Mouse (Mus musculus): ENCODE results near the gene Frat2. TPM values are rescaled to one million over a fixed set of nuclear protein-coding genes. Genes with fewer than 3 reads are reported as not detected.
"Not testable (repeated sequence)": the region's sequence is repeated elsewhere in the genome, so short reads cannot be mapped to it uniquely, and the experiment has no call there.

Gene Frat2
- polyA plus RNA-seq, 1 experiment, result 5.8 TPM

GRCm38 (mm10) chr19:41869296-41869695 is 21.4 kb upstream of the Frat2 start:
- Histone ChIP-seq H3K4me1 (ENCODE audit: control insufficient read depth, insufficient read depth, low read length) (peaks cover 7% of the 10 kb centered on the region; the same call in 1 of the 2 replicates), H3K4me3 (ENCODE audit: insufficient read depth, low read length) (no peak overlapping the region), H3K27ac (ENCODE audit: insufficient read depth, low read length) (no peak overlapping the region)
- TF ChIP-seq POLR2A (IDR thresholded peaks at IDR 0.05; ENCODE audit: extremely low read depth, insufficient read depth, low read length) (no peak), CTCF (IDR thresholded peaks at IDR 0.05; ENCODE audit: extremely low read depth, insufficient read depth, low read length) (no peak)

- Histone ChIP-seq H3K4me3 (ENCODE audit: insufficient read depth, low read length) (no peak overlapping the region), H3K27ac (ENCODE audit: insufficient read depth, low read length) (no peak overlapping the region), H3K4me1 (ENCODE audit: control insufficient read depth, insufficient read depth, low read length) (peaks cover under 1% of the 10 kb centered on the region; the same call in 1 of the 2 replicates)
- no peak for TF ChIP-seq CTCF (IDR thresholded peaks at IDR 0.05; ENCODE audit: extremely low read depth, insufficient read depth, low read length)
- TF ChIP-seq POLR2A (IDR thresholded peaks at IDR 0.05; ENCODE audit: extremely low read depth, insufficient read depth, low read length), result no peak
Measured at GRCm38 (mm10) chr19:41866707-41867106, 18.8 kb upstream of the Frat2 start.

DNA sequence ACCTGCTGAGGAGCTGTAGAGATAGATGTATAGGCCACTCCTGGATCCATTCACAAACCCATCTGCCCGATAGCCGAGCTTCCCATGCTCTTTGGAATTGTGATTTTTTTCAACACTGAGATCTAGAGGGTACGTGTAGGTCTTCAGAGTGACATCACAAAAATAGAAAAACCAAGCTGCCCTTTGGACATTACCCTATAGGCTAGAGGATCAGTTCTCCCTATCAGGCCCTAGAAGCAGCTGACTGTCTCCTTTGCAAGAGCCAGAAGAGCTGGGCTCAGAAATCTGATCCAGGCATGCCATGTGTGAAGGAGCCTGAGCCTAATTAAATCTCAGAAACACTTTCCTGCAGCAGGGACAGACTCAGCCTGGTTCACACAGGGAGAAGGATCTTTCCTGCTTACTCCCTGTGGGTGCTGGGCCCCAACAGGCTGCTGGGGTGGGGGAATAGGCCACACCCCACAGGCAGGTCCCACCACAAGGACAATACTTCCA is 9.9 kb upstream of the Frat2 start:
- no peaks in the 10 kb centered on the region for H3K4me1 ChIP-seq (ENCODE audit: control insufficient read depth, insufficient read depth, low read length)
- no peak overlapping the region for H3K27ac ChIP-seq (ENCODE audit: insufficient read depth, low read length)
- H3K4me3 ChIP-seq (ENCODE audit: insufficient read depth, low read length), result no peak overlapping the region
- TF ChIP-seq POLR2A (IDR thresholded peaks at IDR 0.05; ENCODE audit: extremely low read depth, insufficient read depth, low read length) (no peak), CTCF (IDR thresholded peaks at IDR 0.05; ENCODE audit: extremely low read depth, insufficient read depth, low read length) (no peak)

DNA sequence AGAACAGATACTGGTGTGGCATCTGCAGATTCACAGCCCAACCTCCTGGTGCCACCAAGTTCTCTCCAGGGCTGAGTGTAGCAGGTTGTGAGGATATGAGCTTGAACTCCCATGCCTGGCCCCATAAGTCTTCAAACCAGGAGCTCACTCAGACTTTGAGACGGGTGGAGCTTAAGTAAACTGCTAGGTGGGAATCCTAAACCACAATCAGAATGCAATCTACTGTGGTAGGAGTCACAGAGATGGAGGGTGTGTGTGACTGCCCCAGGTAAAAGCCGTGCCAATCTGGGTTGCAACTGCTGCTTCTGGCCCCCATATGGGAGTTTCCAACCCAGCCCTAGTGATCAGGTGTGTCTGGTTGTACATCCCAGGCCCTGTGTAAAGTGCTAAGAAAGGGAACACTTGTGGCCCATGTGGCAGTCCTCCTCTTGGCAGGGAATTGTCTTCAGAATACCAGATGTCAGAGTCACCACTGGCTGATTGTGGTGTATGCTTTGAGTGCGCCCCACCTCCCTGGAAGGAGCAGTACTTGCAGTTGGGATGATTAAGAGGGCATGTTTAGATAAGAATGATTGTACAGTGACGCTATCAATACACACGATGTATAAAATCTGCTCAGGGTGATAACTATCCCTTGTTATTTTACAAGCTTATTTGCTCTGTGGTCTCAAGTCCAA is 9.3 kb upstream of the Frat2 start:
- no peak for TF ChIP-seq CTCF (IDR thresholded peaks at IDR 0.05; ENCODE audit: extremely low read depth, insufficient read depth, low read length)
- no peak for TF ChIP-seq POLR2A (IDR thresholded peaks at IDR 0.05; ENCODE audit: extremely low read depth, insufficient read depth, low read length)
- Histone ChIP-seq H3K4me3 (ENCODE audit: insufficient read depth, low read length) (no peak overlapping the region), H3K4me1 (ENCODE audit: control insufficient read depth, insufficient read depth, low read length) (no peaks in the 10 kb centered on the region), H3K27ac (ENCODE audit: insufficient read depth, low read length) (no peak overlapping the region)

GRCm38 (mm10) chr19:41852423-41852822 is 4.5 kb upstream of the Frat2 start:
- Histone ChIP-seq H3K27ac (ENCODE audit: insufficient read depth, low read length) (no peak overlapping the region), H3K4me1 (ENCODE audit: control insufficient read depth, insufficient read depth, low read length) (no peaks in the 10 kb centered on the region), H3K4me3 (ENCODE audit: insufficient read depth, low read length) (no peak overlapping the region)
- TF ChIP-seq CTCF (IDR thresholded peaks at IDR 0.05; ENCODE audit: extremely low read depth, insufficient read depth, low read length) (no peak), POLR2A (IDR thresholded peaks at IDR 0.05; ENCODE audit: extremely low read depth, insufficient read depth, low read length) (no peak)

DNA sequence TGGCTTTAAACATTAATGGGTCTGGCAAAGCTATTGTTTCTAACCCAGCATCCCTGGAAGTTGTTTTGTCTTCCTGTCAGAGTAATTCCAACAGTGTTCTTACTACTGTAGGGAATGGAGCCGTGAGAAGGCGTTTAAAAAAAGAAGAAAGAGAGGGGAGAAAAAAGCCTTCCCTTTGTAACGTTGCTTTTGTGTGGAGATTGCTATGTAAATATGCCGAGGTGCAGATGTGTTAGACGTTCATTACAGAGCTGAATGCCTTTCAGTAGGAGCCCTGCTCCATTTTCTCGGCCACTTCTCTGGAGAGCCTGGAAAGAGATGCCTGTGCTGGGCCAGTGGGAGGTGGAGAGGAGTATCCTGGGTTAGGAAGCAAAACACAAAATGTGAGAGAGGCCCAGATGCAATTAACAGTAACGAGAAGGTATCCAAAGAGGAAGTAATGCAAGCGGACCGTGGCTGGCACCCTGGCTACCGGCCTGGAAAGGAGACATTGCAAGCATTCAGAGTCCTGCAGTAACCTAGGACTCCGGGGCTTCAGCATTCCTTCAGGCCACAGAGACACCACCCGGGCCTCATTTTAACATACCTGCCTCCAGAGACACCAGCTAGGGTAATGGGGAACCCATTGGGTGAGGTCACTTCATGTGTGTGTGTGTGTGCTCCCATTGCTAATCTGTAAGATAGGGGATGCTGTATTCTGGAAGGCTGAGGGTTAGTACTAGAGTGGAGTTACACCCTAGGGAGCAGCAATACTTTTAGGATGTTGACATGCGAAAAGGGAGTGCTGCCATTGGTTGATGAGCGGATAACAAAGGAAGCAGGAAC is 3.0 kb upstream of the Frat2 start:
- Histone ChIP-seq H3K27ac (ENCODE audit: insufficient read depth, low read length) (no peak overlapping the region), H3K4me1 (ENCODE audit: control insufficient read depth, insufficient read depth, low read length) (no peaks in the 10 kb centered on the region), H3K4me3 (ENCODE audit: insufficient read depth, low read length) (no peak overlapping the region)
- TF ChIP-seq CTCF (IDR thresholded peaks at IDR 0.05; ENCODE audit: extremely low read depth, insufficient read depth, low read length) (no peak), POLR2A (IDR thresholded peaks at IDR 0.05; ENCODE audit: extremely low read depth, insufficient read depth, low read length) (no peak)

DNA sequence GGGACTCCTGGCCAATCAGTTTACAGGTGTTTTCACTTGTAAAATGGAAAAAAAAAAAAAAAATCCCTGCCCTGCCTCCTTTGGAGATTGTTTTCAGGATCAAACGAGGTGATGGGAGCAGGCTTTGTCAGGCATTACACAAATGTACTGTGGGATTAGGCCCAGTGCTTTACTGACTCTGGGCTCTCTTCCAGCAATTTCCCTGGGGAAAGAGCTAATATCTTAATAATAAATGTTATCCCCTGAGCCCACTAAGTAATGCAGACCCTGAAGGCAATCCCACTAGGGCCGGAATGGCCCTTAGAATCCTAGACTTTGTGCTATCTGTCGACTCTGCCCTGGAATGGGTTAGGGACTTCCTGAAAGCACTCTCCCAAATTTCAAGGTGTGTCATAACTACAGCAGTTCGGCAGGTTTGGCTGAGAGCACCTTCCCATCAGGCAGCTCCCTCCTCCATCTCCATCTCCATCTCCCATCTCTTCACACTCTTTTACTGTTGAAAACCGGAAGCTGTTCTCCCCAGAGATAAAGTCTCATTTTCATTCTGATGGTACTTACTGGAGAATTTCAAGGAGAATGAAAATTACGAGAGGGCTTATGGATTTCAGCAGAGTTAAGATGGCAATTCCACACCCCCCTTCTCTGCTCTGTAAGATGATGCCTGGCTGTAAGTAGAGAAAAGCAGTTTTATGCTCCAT is 2.2 kb upstream of the Frat2 start:
- no peak for TF ChIP-seq CTCF (IDR thresholded peaks at IDR 0.05; ENCODE audit: extremely low read depth, insufficient read depth, low read length)
- no peaks in the 10 kb centered on the region for H3K4me1 ChIP-seq (ENCODE audit: control insufficient read depth, insufficient read depth, low read length)
- no peak overlapping the region for H3K4me3 ChIP-seq (ENCODE audit: insufficient read depth, low read length)
- H3K27ac ChIP-seq (ENCODE audit: insufficient read depth, low read length), result no peak overlapping the region

- H3K4me1 ChIP-seq (ENCODE audit: control insufficient read depth, insufficient read depth, low read length), result not testable (repeated sequence)
- Histone ChIP-seq H3K27ac (ENCODE audit: insufficient read depth, low read length) (peak overlapping the region; percentile 99; the same call in 1 of the 2 replicates), H3K4me3 (ENCODE audit: insufficient read depth, low read length) (peak overlapping the region; percentile 91)
Measured at GRCm38 (mm10) chr19:41847614-41847991, 329 bp downstream of the Frat2 start.

- Histone ChIP-seq H3K4me3 (ENCODE audit: insufficient read depth, low read length) (peak overlapping the region; percentile 91), H3K4me1 (ENCODE audit: control insufficient read depth, insufficient read depth, low read length) (no peaks in the 10 kb centered on the region), H3K27ac (ENCODE audit: insufficient read depth, low read length) (peak overlapping the region; percentile 99; the same call in 1 of the 2 replicates)
- TF ChIP-seq CTCF (IDR thresholded peaks at IDR 0.05; ENCODE audit: extremely low read depth, insufficient read depth, low read length), result no peak
- TF ChIP-seq POLR2A (IDR thresholded peaks at IDR 0.05; ENCODE audit: extremely low read depth, insufficient read depth, low read length), result no peak
Measured at GRCm38 (mm10) chr19:41847091-41847581, 796 bp downstream of the Frat2 start.
